Mouse (Mus musculus) adrenal gland, adult 18-20 months (tissue): Measurements from ENCODE around the gene Agbl1. TPM values are rescaled to one million over a fixed set of nuclear protein-coding genes. Genes with fewer than 3 reads are reported as not detected.
"Not testable (repeated sequence)": the region's sequence is repeated elsewhere in the genome, so short reads cannot be mapped to it uniquely, and the experiment has no call there.

ENCODE experiments used
- DNase-seq, 2 experiments: peaks; one replicate each; pipeline ENCODE4 v3.0.0; 2021 to 2022; ENCODE audit warnings: low spot score in 2 of 2
- total RNA-seq, 2 experiments: library from RNA; stranded (reverse); gene quantifications; 1 replicate in 1 of 2; 2 replicates in 1 of 2; pipeline ENCODE4 v1.2.3; 2021

The Agbl1 gene
- total RNA-seq, 2 experiments from 2014 or later: not detected

DNA sequence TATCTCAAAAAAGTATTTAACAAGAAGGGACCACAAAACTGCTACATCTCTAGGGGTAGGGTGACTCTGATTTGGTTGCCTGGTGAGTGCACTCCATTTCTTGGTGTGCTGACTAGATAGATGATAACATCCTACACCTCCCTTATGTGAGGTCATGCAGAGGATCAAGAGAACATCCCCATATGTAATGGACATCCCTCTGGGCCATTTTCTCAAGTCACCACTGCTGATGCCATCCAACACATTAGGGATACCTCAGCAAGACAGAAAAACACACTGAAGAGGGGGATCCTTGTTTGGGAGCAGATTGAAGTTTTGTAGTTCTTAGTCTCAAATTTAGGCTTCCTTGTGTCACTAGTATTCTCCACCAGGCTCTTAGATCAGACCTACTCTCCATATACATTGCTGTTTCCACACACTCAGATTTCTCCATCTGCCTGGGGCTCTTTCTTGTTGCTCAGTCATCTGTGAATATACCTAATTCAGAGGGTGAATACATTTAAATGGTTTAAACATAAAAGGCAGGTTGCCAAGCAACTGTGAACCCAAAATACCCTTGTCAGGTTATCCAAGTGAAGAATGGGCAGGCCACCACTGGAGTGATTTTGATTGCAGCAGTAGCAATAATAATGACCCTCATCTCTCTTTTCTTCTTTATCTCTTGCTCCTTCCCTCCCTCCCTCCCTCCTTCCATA lies 331.0 kb downstream of the Agbl1 start:
- no peak for DNase-seq

GRCm38 (mm10) chr7:76562506-76562905 lies 332.8 kb downstream of the Agbl1 start:
- no peak for DNase-seq

DNA sequence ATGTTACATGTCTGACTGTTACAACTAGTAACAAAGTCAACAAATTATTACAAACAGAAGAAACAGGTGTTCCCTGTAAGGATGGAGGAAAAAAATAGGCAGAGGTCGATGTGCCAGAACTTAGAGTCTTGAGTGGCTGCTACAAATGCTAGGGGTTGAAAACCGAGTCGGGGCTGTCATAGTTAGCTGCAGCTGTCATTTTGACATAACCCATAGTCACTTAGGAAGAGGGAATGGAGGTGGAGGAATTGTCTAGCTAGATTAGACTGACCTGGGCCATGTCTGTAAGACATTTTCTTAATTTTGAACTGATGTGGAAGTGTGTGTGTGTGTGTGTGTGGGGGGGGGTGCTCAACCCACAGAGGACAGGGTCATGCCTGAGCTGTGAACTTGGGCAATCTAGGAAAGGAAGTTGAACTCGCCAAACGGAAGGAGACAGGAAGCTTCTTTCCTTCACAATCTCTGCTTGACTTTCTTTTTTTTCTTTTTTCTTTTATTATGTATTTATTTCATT lies 364.9 kb downstream of the Agbl1 start:
- no peak for DNase-seq

DNA sequence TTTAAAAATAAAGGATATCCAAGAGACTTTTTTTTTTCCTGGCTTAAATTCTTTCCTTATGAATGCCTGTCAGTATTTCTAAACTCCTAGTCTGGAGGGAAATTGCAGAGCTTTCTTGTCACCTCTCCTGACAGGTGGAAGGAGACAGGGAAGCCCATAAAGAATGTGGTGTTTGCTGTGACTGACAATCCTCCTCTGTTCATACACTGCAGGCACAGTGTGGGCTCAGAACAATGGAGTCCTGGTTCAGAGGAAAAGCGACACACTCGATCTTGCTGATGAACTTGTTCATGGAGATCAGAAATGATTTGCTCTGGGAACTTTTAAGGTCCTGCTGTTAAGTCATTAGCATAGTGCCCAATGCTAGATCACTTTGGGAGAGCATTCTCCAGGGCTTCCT lies 368.1 kb downstream of the Agbl1 start:
- no peak for DNase-seq

DNA sequence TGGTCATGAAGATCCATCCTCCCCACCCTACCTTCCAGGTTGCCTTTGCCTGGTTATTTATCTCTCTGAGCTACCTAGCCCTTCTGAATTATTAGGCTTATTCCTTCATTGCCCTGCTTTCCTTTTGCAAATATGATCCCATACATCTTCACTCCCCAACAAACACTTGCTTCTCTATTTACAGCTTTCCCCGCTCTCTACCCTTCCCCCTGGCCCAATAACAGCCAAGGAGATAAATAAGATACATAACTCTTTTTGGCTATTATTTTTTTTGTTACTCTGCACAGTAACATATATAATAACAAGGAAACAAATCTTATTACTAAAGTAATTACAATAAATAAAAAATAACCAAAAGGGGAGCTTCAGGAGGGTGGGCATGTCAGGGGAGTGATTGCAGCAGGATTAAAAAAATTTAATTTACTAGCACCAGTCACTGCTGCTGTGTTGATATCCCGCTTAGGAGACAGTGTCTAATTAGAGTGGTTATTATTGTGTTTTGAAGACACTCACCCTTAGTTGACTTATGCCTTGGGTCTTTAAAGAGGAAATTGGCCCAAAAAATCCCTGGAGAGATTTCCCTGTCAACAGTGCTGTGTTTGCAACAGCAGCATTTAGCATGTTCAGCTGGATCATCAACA lies 370.5 kb downstream of the Agbl1 start:
- DNase-seq: no peak

- no peak for DNase-seq
These were observed 399.8 kb downstream of the Agbl1 start for GRCm38 (mm10) chr7:76629528-76629927.

DNA sequence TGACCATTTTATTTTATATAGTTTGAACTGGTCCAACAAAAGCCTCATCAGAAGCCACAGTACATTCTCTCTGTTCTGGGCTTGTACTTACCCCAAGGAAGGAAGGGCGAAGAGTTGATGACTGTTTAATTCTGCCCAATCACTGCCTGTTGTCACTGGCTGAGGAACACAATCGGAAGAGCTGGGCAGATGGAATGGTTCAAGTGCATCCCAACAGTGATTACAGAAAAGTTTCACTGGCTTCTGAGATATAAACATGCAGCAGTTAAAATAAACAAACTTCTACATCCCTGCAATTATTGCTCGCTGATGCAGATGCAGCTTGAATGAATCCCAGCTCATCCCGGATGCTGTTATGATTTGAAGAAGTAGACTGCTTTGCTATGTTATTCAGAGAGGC lies 421.3 kb downstream of the Agbl1 start:
- no peak for DNase-seq

- no peak for DNase-seq
These were observed 431.4 kb downstream of the Agbl1 start for GRCm38 (mm10) chr7:76661072-76661471.

DNA sequence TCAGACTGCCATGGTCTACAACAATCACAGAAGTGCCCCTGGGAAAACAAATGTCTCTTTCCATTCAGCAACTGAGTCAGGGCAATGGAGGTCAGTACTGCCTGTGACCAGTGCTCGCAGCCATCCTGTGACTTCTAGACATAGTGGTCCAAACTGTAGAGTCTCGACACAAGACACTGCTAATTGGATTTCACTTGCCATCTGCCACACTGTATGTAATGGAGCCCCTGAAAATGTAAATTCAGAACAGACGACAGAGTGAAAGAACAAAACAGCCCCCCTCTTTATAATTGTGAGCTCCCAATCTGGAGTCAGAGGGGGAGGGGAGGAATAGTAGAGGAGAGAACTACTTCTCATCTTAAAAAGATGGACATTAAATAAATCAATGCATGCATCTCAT lies 445.2 kb downstream of the Agbl1 start:
- DNase-seq: no peak

DNA sequence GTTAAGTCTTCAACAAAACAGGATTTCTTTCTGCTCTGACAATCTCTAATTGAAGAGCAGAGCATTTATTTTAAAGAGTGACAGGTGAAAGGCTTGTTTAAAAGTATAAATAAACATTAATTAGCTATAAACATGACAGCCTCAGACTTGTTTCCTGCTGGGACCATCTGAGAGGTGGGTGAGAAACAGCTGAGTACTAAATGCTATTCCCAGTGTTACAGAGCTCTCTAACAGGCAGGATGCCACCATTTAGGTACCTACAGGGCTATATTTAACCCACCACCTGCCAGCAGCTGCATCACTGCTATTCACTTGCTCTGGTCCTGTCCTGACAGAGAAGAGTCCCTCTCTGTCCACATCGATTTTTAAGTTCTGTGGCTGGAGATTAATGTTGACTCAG lies 471.5 kb downstream of the Agbl1 start:
- no peak for DNase-seq

DNA sequence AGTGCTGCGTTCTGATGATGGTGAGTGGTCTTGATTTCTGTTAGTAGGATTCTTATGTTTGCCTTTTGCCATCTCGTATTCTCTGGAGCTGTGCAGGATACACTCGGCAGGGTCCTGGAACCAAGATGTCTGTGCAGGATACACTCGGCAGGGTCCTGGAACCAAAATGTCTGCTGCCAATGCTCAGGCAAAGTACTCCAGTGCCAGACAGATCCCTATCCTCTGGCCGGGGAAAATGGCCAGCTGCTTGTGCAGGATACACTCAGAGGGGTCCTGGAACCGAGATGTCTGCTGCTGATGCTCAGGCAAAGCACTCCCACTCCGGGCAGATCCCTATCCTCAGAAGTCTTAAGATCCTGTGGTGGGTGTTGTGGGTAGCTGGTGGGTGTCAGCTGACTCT lies 502.5 kb downstream of the Agbl1 start:
- DNase-seq: not testable (repeated sequence)

GRCm38 (mm10) chr7:76777237-76777855 lies 547.7 kb downstream of the Agbl1 start:
- DNase-seq: no peak

- no peak for DNase-seq
These were observed 550.8 kb downstream of the Agbl1 start for GRCm38 (mm10) chr7:76780446-76780845.

DNA sequence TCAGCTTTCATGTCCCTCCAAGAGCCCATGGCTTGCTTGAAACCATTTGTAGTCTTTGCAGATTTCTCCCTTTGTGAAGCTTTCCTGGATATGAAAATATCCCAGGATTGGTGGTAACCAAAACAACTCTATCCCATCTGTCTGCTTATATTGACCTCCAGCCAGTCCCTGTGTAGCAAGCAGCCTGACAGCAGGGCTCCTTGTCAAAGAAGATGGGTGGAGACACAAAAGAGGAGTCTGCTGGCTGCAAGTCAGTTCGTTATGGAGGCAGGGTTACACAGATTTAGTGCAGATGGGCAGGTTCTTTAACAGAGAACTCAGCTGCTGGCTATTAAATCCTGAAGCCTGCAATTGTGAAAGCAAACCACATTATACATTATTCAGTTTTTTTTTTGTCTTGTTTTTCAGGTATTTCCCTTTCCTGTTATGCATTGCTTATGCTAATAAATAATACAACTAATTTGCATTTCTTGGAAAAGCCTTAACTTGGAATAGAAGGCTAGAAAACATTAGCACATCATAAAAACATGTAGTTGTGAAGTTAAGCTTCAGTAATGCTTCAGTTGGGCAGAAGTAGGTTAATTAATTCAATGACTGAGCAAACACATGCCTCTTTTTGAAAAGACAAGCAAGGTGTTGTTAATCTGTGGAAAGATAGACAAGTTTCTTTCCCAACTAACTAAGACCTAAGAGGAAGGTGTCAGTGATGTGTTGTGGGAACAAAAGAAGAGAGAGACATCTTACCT lies 559.0 kb downstream of the Agbl1 start:
- DNase-seq: no peak

DNA sequence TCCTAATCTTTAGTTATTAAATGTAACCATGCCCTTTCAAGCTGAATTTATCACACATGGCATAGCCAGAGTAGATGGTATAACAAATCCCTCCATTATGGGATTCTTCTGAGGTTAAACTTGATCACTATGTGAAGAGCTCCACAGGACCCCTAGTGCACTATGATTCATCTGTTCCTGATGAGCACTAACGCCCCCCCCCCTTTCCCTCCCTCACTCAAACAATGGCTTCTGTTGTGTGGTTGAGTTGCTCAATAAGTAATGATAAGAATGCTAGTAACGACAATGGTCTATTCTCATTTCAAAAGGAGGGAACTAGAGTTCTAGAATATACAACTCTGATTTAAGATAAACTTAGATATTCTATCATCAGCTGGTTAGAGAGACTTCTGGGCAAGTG lies 560.4 kb downstream of the Agbl1 start:
- no peak for DNase-seq

DNA sequence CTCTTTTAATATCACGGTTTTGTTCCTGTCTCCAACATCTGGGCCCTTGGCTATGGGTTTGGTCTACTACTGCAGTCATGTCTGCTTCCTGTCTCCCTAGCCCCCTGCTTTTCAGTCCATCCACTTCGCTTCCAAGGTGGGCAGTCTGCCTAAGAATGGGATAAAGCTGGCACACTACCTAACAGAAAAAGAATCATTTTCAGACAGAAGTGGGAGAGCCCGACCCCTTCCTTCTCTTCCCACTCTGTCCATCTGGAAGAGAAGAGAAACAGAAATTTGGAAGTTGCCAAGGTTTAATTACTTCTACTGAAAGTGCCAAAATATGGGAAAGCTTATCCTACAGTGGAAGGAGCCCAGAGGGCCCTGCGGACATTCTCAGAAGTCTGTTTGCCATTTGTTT lies 561.6 kb downstream of the Agbl1 start:
- no peak for DNase-seq

DNA sequence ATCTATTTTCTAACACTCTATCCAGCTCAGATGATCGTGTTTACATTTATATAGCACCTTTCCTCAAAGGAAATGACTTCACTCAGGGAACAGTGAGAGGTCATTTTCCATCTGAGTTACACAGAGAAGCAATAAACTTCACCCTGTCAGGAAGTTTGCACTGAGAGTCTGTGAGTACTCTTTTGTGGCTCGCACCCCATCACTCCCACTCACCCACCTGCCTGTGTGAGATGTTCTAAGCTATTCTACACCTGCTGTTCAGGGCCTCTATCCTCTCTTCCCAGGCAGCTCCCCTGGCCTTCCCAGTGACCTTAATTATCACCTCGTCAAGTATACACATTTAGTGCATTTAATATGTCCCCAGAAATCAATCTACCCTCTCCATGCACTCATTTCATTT lies 580.3 kb downstream of the Agbl1 start:
- DNase-seq: no peak

DNA sequence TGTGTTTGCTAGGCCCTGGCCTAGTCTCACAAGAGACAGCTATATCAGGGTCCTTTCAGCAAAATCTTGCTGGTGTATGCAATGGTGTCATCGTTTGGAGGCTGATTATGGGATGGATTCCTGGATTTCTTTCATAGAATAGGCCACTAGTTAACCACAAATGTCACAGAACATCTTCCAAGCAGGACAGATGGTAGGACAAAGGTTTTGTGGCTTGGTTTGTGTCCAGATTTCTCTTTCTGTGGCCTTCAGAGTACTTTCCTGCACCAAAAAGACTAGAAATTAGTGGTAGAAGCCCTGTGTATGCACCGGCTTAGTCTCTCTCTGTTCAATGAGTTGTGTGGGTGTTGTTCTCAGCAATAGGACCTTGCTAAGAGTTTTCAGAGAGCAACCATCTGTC lies 590.9 kb downstream of the Agbl1 start:
- DNase-seq: no peak

DNA sequence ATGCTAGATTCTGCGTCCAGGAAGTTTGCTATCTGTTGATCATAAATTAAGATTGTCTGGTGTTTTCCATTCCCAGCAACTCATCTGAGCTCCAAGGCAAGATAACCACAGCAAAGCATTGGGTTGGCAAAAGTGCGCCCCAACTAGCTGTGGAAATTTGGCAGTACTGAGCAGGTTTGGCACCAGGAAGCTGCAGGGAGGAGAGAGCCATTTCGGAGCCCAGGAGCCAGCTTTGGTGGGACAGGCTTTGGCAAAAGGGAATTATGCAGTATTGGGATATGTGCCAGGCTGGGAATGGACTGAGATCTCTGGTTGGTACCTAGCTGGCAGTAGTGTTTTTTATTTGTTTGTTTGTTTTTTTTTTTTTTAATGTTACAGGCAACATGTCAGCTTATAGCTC lies 612.5 kb downstream of the Agbl1 start:
- no peak for DNase-seq

- DNase-seq: no peak
These were observed 659.9 kb downstream of the Agbl1 start for GRCm38 (mm10) chr7:76889416-76890209.

GRCm38 (mm10) chr7:76904096-76904495 lies 674.4 kb downstream of the Agbl1 start:
- no peak for DNase-seq
